Mouse (Mus musculus) myocyte (in vitro differentiated cells): ENCODE data around the gene Adamts2.

ENCODE experiments used
- MAX ChIP-seq: IDR thresholded peaks from one replicate; pipeline ENCODE4 v1.6.1; 2011; ENCODE audit warnings: low read depth, mild to moderate bottlenecking, control low read depth
- POLR2A ChIP-seq: IDR thresholded peaks from one replicate; pipeline ENCODE4 v1.6.1; 2011; ENCODE audit warnings: low read depth, mild to moderate bottlenecking, control low read depth, moderate library complexity; ENCODE audit not compliant: insufficient read length
- SRF ChIP-seq: IDR thresholded peaks from one replicate; pipeline ENCODE4 v1.6.1; 2011; ENCODE audit warnings: low read depth; ENCODE audit not compliant: control insufficient read depth, insufficient read length
- TCF12 ChIP-seq: IDR thresholded peaks from one replicate; pipeline ENCODE4 v1.6.1; 2011; ENCODE audit warnings: mild to moderate bottlenecking, control low read depth; ENCODE audit not compliant: poor library complexity, insufficient read depth, severe bottlenecking

- TF ChIP-seq POLR2A, result no peak
- TF ChIP-seq TCF12, result no peak
- TF ChIP-seq SRF, result no peak
- no peak for TF ChIP-seq MAX
Measured at GRCm38 (mm10) chr11:50557064-50557463, 44.8 kb upstream of the Adamts2 start.
